Mouse (Mus musculus): ENCODE data around the gene Ctnna3.

Gene Ctnna3

DNA sequence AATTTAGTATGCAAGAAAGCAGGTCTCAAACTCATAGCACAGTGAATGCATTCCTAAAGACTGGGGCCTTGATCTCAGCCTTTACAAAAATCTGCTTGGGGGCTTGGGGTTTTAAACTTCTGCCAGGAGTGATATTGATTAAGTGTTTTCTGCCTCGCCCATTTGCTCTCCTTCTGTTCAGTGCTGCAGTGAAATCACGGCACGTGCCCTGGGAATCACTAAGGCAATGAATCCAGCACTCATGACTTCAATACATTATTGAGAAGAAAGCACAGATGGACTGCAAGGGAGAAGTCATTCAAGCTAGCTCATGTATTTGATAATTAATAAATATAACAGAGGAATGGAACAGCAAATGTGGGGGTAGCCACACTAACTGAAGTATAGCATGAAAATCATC is 515.6 kb downstream of the Ctnna3 start:
- DNase-seq (ENCODE audit: low spot score in 2 of 2), result no peak

DNA sequence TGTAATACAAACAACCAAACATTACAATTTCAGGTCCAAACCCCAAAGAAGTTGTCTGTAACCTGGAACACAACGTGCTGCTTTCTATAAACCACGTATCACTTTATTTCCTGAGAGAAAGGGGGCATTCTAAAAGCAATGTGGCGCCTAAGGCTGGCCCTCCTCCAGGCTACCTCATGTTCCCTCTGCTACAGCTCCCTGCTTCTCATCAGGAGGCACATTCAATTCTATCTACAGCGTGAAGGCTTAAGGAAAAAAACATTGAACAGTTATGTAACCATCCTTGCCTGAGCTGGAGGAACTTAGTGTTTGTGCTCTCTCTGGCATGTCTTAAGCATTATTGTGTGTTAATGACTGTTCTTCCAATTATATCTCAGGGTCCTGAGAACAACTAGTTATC is 517.4 kb downstream of the Ctnna3 start:
- no peak for DNase-seq (ENCODE audit: low spot score in 2 of 2)

DNA sequence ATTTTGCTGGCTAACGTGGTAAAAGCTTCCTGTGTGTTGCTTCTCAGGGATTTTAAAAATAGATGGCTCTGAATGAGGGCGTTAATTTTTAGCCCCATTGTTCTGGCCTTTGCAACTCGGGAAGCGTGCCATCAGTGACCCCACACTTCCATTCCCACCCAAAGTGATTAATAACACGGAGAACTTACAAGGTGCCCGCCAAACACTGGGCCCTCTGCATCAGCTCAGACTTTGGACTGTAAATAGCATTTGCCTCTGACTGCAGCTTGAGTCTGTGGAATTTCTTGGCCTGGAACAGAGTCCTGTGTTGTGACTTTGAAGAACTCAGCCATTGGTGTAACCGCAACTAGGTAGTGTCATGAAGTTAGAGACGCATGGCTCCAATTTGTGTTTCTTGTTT is 521.0 kb downstream of the Ctnna3 start:
- no peak for DNase-seq (ENCODE audit: low spot score in 2 of 2)

DNA sequence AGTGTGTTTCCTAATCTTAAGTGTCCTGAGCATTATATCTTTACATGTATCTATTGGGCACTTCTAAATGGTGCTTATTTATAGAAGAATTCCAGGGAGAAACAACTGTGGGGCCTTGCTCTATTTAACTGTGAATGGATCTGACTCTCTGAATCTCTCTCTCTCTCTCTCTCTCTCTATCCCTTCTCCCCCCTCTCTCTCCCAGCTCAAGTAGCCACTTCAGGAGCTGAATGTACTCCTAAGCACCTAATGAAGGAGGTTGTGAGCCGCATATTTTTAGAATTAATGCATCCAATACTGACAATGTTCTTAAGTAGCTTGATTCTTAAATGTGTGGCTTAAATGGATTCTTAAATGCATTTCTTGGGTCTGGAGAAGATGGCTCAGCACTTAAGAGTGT is 521.6 kb downstream of the Ctnna3 start:
- DNase-seq (ENCODE audit: low spot score in 2 of 2), result no peak

DNA sequence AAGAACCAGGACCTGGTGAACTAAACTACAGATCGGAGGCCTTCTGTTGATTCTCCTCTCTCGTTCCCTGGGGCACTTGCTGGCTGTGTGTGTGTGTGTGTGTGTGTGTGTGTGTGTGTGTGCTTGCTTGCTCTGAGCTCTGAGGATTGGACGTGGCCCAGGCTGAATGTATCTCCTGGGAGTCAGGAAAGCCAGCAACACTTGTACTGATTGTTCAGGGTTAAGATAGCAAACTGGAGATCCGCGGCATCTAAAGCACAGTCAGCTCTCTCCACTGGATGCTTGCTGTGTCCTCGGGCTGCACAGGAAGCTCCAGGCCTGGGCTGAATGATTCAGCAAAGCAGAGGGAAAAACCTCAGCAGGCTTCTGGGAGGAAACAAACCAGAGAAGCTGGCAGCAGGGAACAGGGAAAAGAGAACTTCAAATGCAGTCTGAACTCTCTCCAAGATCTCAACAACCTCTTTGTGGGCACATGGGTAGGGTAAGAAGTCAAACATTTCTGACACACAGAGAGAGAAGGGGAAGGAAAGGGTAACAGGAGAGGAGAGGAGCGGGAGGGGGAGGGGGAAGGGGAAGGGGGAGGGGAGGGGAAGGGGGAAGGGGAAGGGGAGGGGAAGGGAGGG is 524.5 kb downstream of the Ctnna3 start:
- no peak for DNase-seq (ENCODE audit: low spot score in 2 of 2)

DNA sequence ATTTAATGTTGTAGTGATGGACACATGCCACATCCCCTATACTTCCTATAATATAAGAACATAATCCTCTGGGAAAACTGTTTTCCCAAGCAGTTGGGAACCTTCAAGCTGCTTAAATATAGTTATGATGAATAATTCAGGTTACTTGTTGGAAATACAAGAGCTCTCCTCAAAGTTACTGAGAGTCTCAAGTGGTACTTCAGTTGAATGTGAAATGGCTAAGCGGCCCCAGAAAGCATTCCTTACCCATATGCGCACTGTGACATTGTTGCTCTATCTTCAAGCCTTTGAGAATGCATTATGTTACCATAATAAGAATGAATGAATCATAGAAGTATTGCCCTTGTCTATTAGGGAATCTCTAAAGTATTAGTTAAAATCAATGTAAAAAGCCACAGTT is 542.4 kb downstream of the Ctnna3 start:
- DNase-seq (ENCODE audit: low spot score in 2 of 2), result no peak

DNA sequence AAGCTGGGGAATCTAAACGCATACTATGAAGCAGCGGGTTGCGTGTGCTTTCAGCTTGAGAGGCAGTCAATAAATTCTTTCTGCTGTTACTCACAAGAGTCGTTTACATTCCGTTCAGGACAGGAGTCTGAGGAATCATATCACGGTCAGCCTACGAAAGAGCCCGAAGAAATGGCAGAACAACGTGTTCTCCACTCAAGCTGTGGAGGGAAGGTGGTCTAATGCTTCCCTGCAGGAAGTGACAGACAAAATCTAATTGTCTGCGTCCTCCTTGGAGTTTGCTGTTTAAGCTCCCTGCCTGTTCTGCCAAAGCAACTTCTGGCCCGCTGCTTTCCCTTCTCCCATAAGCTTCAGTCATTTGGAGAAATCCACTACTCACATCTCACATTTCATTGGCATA is 548.2 kb downstream of the Ctnna3 start:
- no peak for DNase-seq (ENCODE audit: low spot score in 2 of 2)

DNA sequence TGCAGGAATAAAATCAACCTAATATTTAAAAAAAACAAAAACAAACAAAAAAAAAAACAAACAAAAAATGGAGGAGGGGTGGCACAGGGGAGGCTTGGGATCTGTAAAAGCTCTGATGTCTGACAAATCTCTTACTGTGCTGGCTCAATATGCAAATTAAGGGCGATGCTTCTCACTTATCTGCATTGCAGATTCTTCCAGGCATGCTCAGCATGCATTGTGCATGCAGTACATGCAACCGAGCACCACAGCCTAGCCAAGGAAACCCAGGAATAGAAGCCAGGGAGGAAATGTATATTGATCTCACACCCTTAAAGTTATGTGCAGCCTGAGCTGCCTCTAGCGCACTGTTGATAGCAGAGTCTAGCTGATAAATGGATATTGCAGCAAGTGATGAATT is 548.6 kb downstream of the Ctnna3 start:
- no peak for DNase-seq (ENCODE audit: low spot score in 2 of 2)

DNA sequence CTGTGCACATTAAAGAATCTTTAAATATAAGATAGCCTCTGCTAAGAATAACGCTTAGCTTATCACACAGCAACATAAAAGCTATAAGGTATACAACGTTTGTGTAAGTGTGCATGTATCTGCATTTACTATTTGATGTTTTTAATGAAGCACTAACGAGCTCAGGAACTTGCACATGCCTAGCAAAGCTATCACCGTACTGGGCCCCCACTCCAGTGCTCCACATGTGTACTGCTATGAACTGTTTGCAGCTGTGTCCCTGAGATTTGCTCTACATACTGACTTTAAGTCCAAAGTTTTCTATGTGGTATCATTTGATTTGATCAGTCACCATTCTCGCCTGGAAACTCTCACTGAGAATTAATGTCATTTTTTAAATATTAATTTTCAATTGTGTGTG is 549.1 kb downstream of the Ctnna3 start:
- DNase-seq (ENCODE audit: low spot score in 2 of 2), result no peak

DNA sequence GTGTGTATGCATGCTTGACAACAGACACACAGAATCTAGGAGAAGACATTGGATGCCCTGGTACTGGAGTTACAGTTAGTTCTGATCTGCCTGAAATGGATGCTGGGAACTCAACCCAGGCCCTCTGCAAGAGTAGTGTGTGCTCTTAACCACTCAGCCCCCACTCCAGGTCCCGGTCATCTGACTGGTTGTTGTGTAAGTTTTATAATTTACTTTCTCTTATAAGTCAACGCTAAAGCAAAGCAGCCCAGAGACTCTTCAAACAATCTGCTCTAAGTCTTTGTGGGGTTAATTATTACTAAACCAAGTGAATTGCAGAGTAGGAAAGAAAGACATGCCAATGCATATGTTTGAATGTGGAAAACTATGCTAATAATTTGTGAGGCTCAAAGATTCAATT is 549.5 kb downstream of the Ctnna3 start:
- no peak for DNase-seq (ENCODE audit: low spot score in 2 of 2)

DNA sequence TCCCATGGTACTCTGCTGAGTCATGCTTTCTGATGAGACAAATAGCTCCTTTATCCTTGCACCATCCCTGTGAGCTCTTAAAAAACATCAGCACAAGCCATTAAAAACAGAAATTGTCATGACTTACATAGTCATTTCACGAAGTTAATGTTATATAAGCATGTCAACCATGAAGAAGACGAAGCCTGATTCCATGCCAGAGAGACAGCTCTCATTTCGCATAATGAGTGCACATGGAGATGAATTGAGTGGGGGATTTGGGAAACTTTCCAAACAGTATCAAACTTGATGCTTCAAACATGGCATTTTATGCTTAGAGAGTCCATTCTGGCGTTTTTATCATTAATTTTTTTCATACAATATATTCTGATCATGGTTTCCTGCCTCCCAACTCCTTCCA is 555.7 kb downstream of the Ctnna3 start:
- DNase-seq (ENCODE audit: low spot score in 2 of 2), result no peak

DNA sequence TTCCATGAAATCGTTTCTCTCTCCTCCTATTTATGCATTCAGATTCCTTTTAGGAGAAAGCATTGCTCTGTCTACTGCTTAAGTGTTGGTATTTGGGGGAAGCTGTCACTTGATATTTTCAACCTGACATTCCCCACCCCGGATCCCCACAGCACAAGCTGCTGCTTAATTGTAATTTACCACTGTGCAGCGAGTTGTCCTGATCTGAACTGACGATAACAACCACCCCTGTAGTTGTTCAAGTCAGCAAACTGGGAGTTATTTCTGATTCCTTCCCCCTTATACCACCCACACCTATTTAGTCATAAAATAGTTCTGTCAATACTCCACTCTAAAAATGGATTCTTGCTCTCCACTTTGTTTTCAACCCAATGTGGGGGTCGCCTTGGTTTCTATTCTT is 564.4 kb downstream of the Ctnna3 start:
- peak in 1 of 2 experiments; percentile 8 for DNase-seq (ENCODE audit: low spot score in 2 of 2)

DNA sequence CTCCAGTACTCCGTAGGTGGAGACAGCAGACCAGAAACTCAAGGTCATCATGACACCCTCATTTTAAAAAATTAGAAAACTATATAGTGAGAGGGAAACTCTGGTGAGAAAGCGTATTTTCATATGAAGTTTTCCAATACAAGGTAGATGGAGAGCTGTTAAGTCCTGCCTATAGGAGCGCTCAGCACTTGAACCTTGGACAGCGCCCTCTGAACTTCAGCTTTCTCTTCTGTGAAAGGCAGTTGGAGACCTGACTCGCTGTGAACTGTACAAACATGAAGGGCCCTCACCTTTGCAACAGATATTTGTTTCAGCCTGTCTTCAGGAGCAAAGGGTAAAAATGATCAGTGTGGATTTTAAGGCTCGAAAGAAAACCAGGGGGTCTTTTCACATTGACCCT is 571.6 kb downstream of the Ctnna3 start:
- no peak for DNase-seq (ENCODE audit: low spot score in 2 of 2)

DNA sequence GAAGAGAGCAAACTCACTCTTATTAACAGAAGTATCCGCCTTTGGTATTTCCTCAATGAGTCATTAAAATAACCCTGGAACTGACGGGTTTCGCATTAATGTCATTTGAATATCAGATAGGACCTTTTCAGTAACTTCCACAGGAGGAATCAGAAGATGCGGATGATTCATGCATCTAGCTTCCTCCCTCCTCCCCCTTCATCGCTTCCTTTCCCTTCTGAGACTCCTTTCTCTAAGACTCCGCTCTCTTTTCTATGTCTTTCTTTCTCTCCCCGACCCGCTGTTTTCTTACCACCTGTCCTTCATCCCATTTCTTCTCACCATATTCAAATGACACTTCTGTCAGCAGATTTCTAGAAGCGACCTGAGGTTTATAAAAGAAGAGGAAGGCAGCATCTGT is 572.1 kb downstream of the Ctnna3 start:
- no peak for DNase-seq (ENCODE audit: low spot score in 2 of 2)

DNA sequence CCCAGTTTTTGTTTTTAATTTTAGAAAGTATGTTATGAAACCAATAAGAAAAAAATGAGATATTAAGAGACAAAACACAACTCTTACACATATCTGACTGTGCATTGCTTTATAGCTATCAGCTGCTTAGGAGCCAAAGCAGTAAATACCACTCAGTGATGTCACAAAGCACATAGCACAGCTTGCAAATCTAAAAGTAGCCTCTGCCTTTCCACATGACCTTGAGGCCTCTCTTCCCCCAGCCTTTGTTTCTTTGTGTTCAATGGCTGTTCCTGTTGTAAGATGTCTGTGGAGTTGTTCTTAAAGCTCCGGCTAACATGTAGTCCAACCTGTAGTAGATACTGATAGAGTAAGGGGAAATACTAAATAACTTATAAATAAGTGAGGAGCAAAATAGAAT is 590.4 kb downstream of the Ctnna3 start:
- no peak for DNase-seq (ENCODE audit: low spot score in 2 of 2)

DNA sequence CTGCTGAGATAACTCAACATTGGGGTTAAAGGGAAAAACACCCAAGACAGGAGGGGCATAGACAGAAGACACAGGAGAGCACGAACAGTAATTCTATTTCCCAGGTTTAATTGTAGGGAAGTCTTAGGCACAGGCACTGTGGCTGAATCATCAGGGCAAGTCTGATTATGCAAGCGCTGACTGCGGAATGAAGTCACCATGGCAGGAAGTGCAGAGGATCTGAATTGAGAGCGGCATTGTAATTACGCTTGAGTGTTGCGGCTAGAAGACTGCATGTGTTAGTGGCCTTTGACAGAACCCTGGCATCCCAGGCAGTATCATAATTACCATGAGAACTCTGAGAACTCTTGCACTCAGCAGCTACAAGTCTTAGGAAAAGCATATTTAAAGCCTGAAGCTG is 593.4 kb downstream of the Ctnna3 start:
- no peak for DNase-seq (ENCODE audit: low spot score in 2 of 2)

DNA sequence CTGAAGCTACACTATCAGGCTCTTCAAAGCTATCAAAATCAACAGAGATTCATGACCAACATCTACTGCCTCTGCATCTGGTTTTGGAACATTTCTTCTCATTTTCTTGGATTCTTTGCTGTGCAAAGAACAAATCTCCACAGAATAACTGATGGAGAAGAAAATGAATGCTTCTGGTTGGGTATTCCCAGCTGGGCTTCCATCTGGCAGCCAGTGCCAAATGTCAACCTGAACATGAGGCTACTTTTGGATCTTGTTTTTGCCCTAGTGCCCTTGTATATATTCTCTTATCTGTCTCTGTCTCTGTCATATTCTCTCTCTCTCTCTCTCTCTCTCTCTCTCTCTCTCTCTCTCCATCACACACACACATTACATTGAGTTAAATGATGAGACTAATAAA is 601.0 kb downstream of the Ctnna3 start:
- DNase-seq (ENCODE audit: low spot score in 2 of 2), result no peak

DNA sequence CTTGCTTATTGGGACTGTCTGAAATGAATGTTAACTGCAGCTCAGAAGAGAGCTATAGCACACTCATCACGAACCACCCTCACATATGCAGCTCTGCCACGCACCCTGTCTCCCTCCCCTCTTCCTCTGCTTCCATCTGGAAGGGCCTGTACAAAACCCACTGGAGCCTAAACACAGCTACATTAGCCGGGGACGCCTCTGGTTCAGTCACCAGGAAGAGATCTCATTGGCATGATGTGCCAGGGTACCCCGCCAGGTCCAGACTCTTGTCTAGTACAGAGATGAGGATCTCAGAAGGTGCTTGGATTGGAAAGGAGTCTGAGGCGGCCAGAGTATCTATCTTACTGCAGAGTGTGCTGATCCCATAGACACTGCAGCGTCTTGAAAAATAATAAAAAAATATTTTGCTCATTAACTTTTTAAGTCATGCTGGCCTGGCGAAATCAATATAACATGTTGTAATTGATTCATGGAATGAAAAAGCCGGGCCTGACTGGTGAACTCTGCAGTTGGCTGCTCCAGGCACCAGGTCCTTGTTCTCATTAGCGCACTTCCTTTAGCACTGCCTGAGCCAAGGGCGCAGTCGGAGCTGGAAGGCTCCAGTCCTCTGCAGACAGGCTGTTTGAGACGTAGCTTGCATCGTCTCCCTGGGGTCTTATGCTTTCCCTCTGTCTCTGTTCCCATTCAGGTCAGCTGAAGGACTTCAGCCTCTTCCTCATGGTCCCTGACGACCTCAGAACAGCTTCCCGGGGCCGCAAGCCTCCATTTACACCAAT is 610.0 kb downstream of the Ctnna3 start:
- DNase-seq (ENCODE audit: low spot score in 2 of 2), result no peak

DNA sequence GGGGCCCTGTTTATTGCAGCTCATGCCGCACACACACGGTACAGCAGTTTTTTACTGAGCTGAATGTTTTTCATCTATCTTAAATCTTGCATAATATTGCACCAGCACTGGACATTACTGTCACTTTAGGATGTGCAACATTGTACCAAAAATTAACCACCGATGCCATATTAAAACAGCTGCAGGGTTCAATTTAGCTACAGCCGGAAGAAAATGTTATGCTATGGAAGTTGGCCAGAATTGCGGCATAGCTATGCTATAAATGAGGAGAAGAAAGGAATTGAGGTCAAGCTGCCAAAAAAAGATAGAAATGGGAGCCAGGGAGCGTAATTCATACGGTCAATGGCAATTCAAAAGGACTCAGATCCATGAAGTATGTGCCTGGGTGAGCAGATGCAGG is 611.3 kb downstream of the Ctnna3 start:
- no peak for DNase-seq (ENCODE audit: low spot score in 2 of 2)

DNA sequence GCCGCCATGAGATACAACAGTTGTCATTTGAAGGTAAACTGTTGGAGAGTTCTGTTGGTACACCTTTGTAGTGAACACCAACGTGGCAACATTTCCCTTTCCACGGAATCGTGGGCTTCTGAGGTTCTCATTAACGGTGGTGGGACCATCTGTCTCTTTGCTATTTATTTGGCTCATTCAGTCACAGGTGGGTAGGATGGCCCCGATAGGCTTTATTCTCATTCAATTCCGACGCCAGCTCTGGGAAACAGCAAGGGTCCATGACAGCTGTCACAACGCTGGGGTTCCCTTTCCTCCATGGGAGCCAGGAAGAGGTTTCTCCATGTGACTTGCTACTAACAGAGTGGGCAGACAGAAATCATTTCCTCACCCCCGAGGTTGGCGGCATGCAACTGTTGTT is 612.0 kb downstream of the Ctnna3 start:
- no peak for DNase-seq (ENCODE audit: low spot score in 2 of 2)

DNA sequence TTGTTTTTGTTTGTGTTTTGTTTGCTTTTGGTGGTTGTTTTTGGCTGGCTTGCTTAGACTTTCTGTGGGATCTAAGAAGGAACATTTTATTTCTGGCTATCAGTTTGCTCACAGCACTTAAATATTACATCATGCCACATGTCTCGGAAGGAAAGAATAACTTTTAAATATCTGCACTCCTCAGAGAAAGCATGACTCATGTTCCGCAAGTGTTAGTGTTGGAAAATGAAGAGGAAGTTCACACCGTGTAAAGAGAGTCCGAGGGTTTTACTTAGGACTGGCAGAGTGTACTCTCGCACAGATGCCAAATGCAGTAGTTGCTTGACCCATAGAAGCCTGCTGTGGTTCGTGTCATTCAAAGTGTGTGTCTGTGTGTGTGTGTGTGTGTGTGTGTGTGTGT is 619.3 kb downstream of the Ctnna3 start:
- no peak for DNase-seq (ENCODE audit: low spot score in 2 of 2)

DNA sequence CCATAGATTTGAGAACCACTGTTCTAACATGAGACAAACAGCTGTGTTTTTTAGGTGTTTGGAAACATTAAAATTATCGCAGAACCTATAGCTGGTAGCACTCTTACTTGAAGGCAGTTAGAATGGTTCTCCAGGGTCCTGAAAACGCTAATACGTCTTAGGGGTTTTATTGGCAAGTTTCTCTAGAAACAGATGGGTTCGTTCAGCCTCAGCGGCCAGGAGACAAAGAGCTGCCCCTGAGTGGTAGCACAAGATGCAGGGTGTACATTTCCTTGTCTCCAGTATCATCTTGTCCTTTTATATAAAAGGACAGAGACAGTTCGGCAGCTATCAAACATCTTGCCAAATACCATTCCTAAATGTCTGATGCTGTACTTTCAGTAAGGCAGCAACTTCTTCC is 620.0 kb downstream of the Ctnna3 start:
- no peak for DNase-seq (ENCODE audit: low spot score in 2 of 2)

DNA sequence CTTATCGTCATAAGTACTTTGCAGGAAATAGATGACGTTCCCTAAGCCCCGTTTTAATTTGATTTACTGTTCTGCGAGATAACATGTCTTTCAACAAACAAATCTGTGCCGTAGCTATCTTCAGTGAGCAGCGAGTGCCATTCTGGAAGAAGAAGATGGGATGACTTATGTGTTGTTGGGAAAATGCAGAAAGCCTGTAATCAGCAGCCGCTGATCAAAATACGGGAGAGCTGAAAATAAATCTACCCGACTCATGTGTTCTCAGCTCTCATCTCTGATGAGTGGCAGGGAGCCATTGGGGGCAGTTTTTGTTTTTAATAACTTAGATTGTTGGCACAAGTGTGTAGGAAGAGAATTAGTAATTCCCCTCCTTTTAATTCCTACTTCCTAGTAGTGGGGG is 633.8 kb downstream of the Ctnna3 start:
- DNase-seq (ENCODE audit: low spot score in 2 of 2), result no peak

DNA sequence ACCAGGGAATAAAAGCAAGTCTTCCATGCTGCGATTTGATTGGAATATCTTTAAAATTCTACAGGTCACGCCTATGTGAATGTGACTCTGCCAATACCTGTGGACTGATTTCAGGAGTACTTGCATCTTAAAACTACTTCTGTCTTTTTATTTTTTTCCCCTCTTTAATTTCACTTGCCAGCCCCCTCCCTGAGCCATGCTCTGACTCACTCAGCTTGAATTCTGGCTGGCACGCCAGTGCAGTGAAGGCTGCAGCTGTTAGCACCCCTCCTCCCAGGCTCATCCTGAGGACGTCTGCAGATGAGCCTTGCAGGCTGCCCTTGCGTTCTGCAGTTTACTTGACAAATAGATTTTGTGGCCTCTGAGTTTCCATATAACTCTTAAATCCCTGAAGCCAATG is 646.0 kb downstream of the Ctnna3 start:
- peak; percentile 43 to 51 for DNase-seq (ENCODE audit: low spot score in 2 of 2)
